Mouse (Mus musculus) lung, postnatal 10 days (tissue): ENCODE data around the gene Micu1.
A peak's percentile ranks its signal among the peaks of the same experiment; 100 is the strongest.
"Not testable (repeated sequence)": the region's sequence is repeated elsewhere in the genome, so short reads cannot be mapped to it uniquely, and the experiment has no call there.

Experiments used
- DNase-seq: peaks from one replicate; pipeline ENCODE4 v3.0.0; 2021

Micu1 gene

GRCm38 (mm10) chr10:59861201-59861600, 158.9 kb downstream of the Micu1 start:
- no peak for DNase-seq

- DNase-seq = no peak
These were observed 160.7 kb downstream of the Micu1 start for GRCm38 (mm10) chr10:59862816-59863440.

DNA sequence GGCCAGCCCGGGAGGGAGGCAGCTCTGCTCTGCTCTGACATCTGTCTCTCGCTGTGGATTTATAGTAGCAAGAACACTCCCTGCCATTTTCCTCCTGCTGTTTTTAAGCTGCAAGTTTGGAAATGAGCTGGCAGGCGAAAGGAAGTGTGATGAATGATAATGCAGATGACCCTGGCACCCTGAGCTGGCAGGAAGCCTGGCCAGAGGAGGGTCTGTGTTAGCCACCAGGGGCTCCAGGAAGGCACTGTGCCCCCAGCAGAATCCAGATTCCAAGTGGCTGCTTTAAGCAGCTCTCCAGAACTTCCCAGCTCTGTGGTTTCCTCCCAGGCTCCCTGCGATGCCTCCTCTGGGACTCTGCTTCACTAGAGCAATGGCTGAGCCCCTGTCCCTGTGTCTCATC, 161.3 kb downstream of the Micu1 start:
- no peak for DNase-seq

GRCm38 (mm10) chr10:59864232-59864875, 162.1 kb downstream of the Micu1 start:
- no peak for DNase-seq

GRCm38 (mm10) chr10:59864884-59865726, 162.8 kb downstream of the Micu1 start:
- peak; percentile 89 for DNase-seq

GRCm38 (mm10) chr10:59868266-59868665, 166.0 kb downstream of the Micu1 start:
- DNase-seq = no peak

DNA sequence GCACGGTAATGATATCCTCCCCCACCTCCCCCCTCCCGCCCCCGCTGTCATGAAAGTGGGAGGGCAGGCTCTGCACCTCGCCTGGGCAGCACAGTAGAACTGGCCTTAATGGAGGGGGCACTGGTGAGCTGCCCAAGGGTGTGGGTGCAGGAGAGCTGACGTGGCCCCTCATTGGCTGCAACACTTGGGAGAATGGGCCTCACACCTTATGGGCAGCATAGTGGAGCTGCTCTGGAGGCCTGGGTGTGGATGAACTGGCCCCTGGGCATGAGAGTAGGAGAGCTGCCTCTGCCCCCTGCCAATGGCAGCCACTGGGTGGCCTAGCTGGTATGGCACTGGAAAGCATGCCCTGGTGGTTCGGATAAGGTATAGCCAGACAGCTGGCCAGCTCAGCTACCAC, 167.8 kb downstream of the Micu1 start:
- no peak for DNase-seq

DNA sequence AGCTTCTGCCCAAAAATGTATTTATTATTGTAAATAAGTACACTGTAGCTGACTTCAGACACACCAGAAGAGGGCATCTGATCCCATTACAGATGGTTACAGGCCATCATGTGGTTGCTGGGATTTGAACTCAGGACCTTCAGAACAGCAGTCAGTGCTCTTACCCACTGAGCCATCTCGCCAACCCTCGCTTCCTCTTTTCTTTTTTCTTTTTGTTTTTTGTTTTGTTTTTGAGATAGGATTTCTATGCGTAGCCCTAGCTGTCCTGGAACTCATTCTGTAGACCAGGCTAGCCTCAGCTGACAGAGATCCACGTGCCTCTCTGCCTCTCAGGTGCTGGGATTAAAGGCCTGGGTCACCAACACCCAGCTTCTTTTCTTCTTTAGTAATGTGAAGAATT, 170.4 kb downstream of the Micu1 start:
- DNase-seq = not testable (repeated sequence)

DNA sequence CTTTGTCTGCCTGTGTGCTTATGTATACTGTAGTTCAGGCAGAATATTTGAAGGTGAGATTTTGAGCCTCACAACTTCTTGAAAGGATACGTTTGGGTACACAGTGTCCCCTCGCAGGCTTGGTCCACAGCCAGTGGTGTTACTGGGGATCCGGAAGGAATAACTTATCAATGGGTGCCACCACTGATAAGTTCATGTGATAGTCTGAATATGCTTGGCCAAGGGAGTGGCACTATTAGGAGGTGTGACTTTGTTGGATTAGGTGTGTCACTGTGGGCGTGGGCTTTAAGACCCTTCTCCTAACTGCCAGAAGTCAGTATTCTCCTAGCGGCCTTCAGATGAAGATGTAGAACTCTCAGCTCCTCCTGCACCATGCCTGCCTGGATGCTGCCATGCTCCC, 170.9 kb downstream of the Micu1 start:
- DNase-seq = no peak

- DNase-seq = no peak
These were observed 171.3 kb downstream of the Micu1 start for GRCm38 (mm10) chr10:59873613-59874012.

GRCm38 (mm10) chr10:59875396-59875795, 173.1 kb downstream of the Micu1 start:
- DNase-seq = no peak

DNA sequence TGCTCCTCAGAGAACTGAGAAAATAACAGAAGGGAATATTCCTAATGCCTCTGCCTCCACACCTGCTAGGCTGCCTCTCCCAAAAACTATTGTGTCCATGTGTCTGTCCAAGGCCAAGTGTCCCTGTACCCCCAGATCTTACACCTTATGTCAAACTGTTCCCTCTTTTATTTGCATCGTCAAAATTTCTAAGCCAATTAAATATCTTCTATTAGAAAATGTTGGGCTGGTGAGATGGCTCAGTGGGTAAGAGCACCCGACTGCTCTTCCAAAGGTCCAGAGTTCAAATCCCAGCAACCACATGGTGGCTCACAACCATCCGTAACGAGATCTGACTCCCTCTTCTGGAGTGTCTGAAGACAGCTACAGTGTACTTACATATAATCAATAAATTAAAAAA, 174.4 kb downstream of the Micu1 start:
- not testable (repeated sequence) for DNase-seq

- DNase-seq = no peak
These were observed 175.3 kb downstream of the Micu1 start for GRCm38 (mm10) chr10:59877421-59878117.

DNA sequence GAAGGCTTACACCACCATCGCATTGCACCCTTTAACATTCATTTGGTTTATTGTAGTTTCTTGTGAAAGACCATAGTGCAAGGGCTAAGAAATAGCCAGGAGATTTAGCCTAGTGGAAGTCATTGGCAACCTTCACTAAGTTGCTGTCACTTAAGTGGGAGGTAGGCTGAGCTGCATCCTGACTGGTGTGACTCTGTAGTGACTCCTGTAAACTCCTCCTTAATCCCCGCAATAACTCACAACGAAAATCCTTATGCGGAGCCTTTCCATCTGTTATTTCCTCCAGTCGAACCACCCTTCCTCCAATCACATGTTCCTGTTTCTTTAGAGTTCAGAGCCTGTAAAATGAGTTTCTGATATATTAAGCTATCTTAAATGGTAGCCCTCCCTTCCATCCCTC, 176.5 kb downstream of the Micu1 start:
- DNase-seq = peak; percentile 50

DNA sequence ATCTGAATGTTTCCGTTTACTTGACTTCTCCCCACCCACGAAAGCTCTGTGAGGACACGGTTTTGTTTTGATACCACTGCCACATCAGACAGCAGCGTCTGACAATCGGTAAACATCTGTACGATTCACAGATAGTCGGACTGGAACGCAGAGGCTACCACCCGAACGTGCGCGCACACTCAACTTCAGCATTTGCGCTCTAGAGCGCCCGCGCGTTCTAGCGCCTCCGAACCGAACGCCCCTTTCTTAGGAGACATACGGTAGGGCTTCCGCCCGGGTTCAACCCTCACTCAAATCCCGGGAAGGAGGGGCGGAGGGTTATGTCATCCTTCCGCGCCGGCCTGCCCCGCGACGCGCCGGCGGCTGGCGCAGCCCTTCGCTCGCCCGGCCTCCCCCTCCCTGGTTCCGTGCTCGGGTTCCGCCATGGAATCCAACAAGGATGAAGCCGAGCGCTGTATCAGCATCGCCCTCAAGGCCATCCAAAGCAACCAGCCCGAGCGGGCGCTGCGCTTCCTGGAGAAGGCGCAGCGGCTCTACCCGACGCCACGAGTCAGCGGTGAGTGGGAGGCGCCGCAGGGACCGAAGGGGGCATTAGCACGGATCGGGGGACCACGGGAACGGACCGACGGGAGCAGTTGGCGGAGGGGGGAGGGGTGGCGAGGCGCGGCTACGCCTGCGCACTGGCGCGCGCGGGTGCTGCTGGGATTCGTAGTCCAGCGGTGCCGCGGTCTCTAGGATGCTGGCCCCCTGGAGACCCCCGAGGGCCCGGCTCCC, 177.2 kb downstream of the Micu1 start, which contains the start of gene Dnajb12:
Dnajb12 (plus strand) TSS at position 302 of the 774 bp plus-strand sequence.
- DNase-seq = peak; percentile 97

DNA sequence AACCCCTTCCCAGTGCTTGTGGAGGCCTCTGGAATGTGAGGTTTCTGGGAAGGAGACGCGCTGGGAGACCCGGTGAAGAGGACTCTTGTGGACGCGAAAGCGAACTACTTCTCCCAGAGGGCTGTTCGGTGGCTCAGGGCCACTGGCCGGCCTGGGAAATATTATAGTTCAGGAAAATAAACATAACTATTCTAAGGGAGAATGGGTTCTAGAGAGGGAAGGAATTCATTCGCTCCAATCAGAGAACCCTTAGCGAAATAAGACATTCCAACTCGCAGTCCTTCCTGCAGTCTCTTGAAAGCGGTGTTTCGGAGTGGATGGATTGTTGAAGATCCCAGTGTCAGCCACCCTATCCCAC, 177.7 kb downstream of the Micu1 start:
- DNase-seq = no peak

DNA sequence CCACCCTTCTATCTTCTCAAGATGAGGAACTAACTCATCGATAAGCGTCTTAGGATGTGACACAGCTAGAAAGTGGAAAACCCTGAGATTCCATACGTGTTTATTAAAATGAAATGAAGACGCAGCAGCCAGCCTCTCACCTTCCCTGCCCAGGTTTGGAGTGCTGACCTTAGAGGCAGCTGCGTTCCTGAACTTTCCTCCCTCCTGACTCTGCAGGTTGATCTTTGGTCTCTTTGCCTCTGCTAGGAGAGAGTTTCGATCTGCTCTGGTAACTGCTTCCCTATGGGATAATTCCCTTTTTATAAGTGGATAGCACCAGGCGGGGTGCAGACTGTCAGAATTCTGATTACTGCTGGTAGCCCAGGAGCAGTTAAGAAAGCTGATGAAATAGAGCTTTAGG, 178.6 kb downstream of the Micu1 start:
- no peak for DNase-seq

DNA sequence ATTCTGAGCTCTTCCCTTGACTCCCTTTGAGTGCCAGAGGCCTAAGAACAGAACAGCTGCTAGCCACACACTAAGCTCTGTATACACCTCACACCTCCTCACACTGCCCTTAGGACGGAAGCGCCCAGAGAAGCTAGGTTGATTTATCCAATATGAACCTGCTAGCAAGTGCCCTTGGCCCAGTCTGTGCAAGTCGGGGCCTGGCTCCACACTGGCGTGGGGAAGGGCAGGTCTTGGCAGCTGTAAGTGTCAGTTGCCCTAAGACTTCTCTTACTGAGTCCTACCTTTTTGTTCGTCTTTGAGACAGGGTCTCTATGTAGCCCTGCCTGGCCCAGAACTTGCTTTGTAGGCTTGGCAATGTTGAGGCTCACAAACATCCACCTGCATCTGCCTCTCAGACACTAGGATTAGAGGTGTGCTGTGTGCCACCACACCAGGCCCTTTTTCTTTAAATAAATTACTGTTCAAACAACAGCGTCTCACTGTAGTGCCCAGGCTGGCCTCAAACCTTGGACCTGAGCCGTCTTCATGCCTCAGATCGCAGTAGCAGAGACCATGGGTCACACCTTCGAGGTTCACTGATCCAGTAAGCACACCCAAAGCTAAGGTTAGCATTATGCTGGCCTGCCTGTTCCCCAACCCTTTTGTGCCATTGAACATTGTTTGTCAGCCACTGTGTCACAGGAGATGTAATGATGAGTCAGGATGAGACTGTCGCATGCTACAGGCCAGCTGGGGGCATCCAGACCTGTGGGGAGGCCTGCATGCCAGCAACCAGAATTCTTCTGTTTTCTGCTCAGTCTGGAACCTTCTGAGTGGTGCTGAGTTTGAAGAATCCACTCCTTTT, 182.3 kb downstream of the Micu1 start:
- DNase-seq = no peak

DNA sequence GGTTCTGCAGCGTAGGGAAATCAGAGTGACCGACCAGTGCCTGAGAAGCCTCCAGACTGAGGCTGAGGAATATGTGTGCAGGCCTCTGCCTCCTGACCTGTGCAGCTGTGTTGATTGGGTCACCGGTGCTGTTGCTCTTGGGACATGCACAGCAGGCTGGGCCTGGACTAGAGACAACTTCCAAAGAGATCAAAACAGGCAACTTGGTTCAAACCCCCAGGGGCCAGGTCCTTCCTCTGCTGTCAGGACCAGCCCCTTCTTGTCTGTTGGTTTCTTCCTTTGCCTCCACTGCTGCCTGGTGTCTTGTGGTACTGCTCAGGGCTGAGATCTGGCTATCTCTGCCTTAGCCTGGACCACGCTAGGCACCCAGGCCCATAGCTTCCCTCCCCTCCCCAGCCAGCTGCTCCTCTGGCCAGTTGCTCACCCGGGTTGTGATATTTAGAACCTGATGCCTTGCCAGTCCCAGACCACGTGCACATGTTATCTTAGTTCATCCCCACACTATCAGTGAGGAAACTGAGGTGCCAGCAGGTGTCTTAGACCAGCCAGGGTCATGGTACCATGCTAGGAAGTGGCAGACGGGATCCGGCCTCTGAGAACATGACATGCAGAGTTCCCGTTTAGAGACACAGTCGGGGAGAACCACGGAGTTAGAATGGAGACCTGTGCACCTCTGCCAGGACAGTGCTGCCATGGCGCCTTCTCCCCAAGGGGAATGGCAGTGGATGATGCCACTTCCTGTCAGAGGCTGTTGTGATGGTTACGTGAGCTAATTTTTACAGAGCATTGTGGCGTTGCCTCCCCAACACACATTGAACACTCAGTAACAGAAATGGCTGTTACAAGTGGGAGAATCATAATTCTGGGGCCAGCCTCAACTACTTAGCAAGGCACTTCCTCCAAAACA, 183.2 kb downstream of the Micu1 start:
- DNase-seq = no peak

- no peak for DNase-seq
These were observed 183.8 kb downstream of the Micu1 start for GRCm38 (mm10) chr10:59886081-59886466.
